Mouse (Mus musculus) kidney, adult 10 weeks (tissue): ENCODE measurements around the gene BC005537. TPM values are rescaled to one million over a fixed set of nuclear protein-coding genes. Genes with fewer than 3 reads are reported as not detected.

Experiments used
- polyA plus RNA-seq: library from polyadenylated mRNA; stranded (reverse); fragments of 350-450 nt; fragmentation: Illumina TruSeq; extraction: RNeasy Lipid Tissue Mini Kit (QIAGEN cat#74804); gene quantifications from one replicate; pipeline ENCODE4 v1.2.3, GENCODE M21; 2014; ENCODE audit warnings: low read depth, low replicate concordance

The BC005537 gene
- polyA plus RNA-seq = 260 TPM

GRCm38 (mm10) chr13:24801308-24801921, at the start of gene BC005537:
Gene BC005537 (plus strand): TSS chr13:24801657.

GRCm38 (mm10) chr13:24761403-24762227, 39.8 kb upstream of the BC005537 start, which contains the start of gene Gmnn:
Gene Gmnn (minus strand): TSS chr13:24761923.

DNA sequence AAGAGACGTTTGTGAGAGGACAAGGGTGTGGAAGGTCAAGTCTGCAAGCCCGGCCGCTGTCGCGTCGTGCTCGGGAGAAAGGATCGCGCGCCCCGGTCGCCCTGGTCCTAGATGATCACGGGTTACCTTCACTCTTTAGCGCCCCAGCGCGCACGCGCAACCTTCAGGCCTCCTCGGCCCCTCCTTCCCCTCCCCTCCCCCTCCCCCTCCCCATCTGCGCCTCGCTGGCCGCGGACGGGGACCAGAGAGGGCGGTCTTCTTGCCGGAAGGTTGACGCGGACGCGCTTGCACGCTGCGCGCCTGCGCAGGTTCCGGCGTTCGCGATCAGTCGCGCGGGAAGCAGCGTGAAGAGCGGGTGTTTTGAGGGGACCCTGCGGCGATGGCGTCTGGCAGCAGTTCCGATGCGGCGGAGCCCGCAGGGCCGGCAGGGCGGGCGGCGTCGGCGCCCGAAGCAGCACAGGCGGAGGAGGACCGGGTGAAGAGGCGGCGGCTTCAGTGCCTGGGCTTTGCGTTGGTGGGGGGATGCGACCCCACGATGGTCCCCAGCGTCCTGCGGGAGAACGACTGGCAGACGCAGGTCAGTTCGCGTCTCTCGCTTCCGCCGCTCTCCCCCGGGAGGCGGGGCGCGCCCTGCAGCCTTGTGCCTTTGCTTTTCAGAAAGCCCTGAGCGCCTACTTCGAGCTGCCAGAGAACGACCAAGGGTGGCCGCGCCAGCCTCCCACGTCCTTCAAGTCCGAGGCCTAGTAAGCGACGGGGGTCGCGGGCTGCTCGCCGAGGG, 30.1 kb downstream of the BC005537 start, which contains the start of the genes Acot13 and Tdp2:
Gene Acot13 (minus strand): TSS at position 188 of the 778 bp plus-strand sequence.
Gene Tdp2 (plus strand): TSS at position 327 of the 778 bp plus-strand sequence.

GRCm38 (mm10) chr13:24844983-24845955, 43.8 kb downstream of the BC005537 start, which contains the start of gene D130043K22Rik:
Gene D130043K22Rik (plus strand): TSS chr13:24845135.

Other genes starting within 250 kb of the BC005537 start
- 0.89 TPM for gene Ripor2, start 219.5 kb upstream of the BC005537 start, polyA plus RNA-seq
- gene Armh2, start 60.4 kb upstream of the BC005537 start, polyA plus RNA-seq = not detected
- gene Gmnn, start 39.7 kb upstream of the BC005537 start, polyA plus RNA-seq = 42.0 TPM
- 347 TPM for gene Acot13, start 29.9 kb downstream of the BC005537 start, polyA plus RNA-seq
- gene Tdp2, start 30.0 kb downstream of the BC005537 start, polyA plus RNA-seq = 128 TPM
- 2.7 TPM for gene D130043K22Rik, start 43.5 kb downstream of the BC005537 start, polyA plus RNA-seq
- 39.0 TPM for gene Aldh5a1, start 136.0 kb downstream of the BC005537 start, polyA plus RNA-seq
- gene Gpld1, start 141.5 kb downstream of the BC005537 start, polyA plus RNA-seq = 1.4 TPM
- gene Mrs2, start 218.7 kb downstream of the BC005537 start, polyA plus RNA-seq = 36.1 TPM